Mouse (Mus musculus) thymus, adult 2 months (tissue): ENCODE data around the gene Zfp78.

Experiments used
- CTCF ChIP-seq: fragments of 200-500 bp; IDR thresholded peaks from 2 replicates; pipeline ENCODE4 v1.5.1; 2012; ENCODE audit warnings: mild to moderate bottlenecking, control low read depth, low read length, moderate library complexity, borderline replicate concordance; ENCODE audit not compliant: control insufficient read depth, poor library complexity, insufficient read depth; ENCODE audit errors: extremely low read depth
- POLR2A ChIP-seq: fragments of 200-500 bp; IDR thresholded peaks from 2 replicates; pipeline ENCODE4 v1.6.1; 2012; ENCODE audit warnings: mild to moderate bottlenecking, low read length, control low read depth, moderate library complexity; ENCODE audit not compliant: control insufficient read depth, poor library complexity, insufficient read depth; ENCODE audit errors: extremely low read depth

GRCm38 (mm10) chr7:6369460-6369859 lies 6.4 kb downstream of the Zfp78 start:
- TF ChIP-seq CTCF (no peak), POLR2A (no peak)
